Mouse (Mus musculus): ENCODE measurements around the gene Tubgcp4. TPM values are rescaled to one million over a fixed set of nuclear protein-coding genes. Genes with fewer than 3 reads are reported as not detected.
"Not testable (repeated sequence)": the region's sequence is repeated elsewhere in the genome, so short reads cannot be mapped to it uniquely, and the experiment has no call there.

The Tubgcp4 gene
- total RNA-seq (2021), result 10 to 100 TPM; 29.2 to 31.9 TPM
- long read RNA-seq, full-length matches to known transcripts, result 4 of 9 reads
- long read RNA-seq, partial matches to known transcripts, result 1 of 9 reads
- long read RNA-seq, other reads (novel, unspliced or antisense), result 4 of 9 reads

DNA sequence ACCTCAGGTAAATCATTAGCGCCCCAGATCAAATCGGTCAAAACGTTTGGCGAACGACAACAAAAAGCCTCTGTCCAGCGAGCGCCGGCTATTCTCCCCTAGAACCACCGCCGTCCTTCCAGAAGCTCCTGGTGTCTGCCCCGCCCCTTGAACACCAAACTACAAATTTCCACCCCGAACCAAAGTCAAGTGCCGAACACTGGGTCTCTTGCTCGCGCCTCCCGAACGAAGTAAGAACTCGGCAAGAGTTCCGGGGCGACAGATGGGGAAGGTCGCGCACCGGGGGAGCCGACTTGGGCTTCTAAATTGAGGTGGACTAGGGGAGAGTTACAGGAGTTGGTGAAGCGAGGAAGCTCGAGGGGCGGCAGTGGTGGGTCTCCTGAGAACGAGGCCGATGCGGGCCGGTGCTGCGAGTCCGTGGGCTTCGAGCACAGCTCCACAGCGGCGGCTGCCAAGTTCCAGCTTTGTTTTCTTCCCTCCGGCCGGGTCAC is at the start of gene Tubgcp4:
TSS of gene Tubgcp4 (plus strand) at position 174 of the 491 bp plus-strand sequence.
- no peak for DNase-seq (ENCODE audit: low spot score in 2 of 2)

DNA sequence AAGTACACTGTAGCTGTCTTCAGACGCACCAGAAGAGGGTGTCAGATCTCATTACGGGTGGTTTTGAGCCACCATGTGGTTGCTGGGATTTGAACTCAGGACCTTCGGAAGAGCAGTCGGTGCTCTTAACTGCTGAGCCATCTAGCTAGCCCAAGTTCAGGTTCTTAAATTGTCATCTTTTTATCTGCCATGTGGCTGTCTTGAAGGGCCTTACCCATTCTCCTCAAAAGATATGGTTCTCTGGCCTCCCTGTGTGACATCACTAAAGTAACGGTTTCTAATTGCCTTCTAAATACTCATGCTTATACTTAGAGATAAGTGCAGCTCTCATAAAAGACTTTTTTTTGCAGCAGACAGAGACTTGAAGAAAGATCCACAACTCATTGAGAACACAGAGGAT is 44.2 kb upstream of the Tubgcp4 start:
- not testable (repeated sequence) for DNase-seq (ENCODE audit: low spot score in 2 of 2)

DNA sequence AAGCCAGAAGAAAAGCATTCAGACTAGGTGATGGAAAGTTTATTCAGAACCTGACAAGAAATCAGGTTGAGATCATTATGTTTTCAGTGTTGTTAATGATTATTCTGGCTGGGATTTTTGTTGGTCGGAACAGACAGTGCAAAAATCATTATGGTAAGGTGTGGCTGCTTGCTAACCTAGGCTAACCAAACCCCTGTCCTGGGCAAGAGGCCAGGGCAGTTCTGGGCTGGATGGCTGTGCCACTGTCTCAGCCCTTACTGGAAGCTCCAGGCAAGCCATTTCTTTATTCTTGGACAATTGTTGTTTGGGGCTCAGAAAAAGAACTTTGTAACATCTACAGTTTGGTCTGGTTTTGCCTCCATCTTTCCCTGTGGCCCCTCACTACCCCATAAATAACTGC is 42.9 kb upstream of the Tubgcp4 start:
- no peak for DNase-seq (ENCODE audit: low spot score in 2 of 2)

DNA sequence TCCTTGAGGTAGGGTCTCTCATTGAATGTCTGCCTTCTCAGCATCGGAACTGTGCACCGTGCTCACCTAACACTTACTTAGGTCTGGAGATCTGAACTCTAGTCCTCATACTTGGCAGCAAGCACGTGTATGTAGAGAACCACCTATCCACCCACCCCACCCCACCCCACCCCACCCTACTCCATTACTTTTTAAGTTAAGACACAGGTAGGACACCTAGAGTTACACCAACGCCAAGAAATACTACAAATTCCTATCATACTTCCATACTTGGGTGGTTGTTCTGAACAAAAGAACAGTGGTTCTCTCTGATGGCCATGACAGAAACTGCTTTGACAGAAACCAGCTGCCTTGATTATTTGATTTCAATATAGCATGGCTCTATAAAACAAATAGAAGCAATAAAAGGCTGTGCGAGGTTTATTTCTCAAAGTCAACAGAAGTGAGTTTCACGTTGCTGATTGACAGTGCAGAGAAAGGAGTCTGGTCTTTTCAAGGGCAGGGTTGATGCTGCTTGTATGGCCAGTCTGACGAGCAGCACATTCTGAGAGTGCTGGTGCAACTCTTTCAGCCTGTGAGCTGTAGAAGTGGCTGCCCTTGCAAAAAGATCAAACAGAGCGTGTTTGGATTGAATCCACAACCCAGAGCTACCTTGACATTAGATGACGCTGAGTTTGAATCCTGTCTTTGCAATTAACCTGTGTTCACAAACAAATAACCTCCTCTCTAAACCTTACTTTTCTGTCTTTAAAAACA is 41.4 kb upstream of the Tubgcp4 start:
- DNase-seq (ENCODE audit: low spot score in 2 of 2), result no peak

DNA sequence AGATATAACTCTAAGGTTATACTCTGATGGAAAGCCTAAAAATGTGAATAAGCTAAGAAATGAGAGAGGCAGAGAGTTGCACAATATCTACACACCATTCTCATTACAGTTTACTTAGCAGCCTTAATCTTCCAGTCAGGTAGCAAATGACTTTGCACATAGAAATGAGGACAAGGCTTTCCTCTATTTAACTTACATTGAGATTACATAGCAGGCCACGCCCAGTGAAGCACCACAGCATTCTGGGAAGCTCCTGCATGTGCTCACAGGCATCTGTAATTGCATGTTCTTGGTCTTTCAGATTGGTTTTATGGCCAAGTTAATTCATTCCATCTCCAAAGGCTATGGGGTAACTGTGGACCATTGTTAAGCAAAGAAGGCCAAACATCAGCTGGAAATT is 37.6 kb upstream of the Tubgcp4 start:
- DNase-seq (ENCODE audit: low spot score in 2 of 2), result no peak

DNA sequence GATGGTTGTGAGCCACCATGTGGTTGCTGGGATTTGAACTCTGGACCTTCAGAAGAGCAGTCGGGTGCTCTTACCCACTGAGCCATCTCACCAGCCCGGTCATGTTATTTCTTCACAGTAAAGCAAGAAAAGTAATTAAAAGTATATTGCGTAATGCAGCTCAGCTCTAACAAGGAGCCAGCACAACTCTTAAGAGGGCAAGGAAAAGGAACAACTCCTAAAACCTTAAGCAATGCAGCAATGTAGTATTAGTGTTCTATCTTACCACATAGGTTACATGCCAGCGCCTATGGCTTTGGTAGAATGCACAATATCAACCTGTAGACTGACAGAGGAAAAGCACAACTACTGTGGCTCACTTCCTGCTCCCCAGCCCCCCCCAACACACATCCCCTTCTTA is 33.1 kb upstream of the Tubgcp4 start:
- DNase-seq (ENCODE audit: low spot score in 2 of 2), result no peak

DNA sequence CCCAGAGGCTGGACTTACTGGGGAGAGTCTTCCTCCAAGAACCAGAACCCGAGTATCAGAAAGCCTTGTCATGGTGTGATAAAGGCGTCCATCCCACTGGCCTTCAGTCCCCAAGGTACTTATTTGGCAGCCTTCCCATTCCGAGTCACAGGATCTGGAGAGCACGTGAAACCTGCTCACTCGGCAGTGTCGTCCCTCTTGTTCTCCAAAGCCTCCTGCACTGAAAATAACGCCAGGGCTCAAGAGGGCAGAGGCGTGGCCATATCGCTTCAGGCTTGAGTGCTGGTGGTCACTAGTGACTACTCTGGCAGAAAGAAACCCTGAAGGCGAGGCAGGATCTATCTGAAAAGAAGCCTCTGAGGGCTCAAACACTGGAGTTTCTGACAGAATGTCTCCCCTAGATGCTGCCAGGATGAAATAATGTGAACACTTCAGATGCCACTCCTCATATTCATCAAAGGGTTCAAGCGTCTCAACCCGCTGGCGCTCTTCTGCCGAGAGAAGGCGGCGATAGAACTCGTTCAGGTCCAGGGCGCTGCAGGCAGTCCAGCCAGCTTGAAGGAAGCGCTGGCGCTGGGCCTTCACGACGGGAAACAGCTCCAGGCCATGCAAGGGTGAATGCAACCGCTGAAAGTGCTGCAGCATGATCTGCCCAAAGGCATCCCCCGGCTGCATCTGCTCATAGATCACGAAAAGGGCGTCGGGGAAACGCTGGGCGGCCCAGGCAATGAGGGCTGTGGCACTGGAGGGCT is 31.0 kb upstream of the Tubgcp4 start:
- peak; percentile 10 to 20 for DNase-seq (ENCODE audit: low spot score in 2 of 2)

DNA sequence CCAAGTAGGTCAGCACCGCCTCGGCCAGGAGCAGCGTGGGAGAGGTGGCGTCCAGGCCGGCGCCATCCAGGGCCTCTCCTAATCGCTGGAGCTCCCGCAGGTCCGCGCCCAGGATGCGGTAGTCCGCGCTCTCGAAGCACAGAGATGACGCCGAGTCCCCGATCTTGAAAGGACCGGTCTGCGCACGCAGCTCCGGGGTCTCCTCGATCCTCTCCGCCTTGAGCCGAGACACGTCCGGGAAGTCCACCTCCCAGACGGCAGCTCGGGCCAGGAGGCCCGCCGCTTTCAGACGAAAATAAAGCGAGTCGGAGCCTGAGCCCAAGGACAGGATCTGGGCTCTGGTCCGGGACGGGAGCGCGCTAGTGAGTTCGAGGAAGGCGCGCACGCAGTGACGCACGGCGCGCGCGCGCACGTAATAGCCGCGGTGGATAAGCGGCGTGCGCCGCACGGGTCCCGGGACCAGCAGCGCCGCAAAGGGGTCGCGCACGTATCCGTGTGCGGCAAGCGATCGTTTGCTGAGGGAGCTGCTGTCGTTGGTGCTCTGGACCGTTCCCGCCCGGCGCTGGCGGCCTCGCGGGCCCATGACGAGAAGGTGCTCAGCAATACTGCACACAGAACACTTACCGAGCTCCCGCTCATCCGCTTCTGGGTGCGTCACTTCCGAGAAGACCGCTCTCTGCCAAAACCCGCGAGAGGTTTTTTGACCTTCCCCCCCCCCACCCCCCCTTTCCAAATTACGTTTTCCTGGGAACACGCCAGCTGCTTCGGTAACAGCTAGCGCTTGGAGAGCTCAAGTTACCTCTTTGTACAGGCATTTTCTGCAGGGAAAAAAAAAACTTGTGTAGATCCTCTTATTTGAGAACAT is 30.2 kb upstream of the Tubgcp4 start, which contains the start of the genes Adal and Lcmt2:
TSS of gene Adal (plus strand) at position 411 of the 865 bp plus-strand sequence.
TSS of gene Lcmt2 (minus strand) at position 636 of the 865 bp plus-strand sequence.
- DNase-seq (ENCODE audit: low spot score in 2 of 2), result peak; percentile 90 to 94

DNA sequence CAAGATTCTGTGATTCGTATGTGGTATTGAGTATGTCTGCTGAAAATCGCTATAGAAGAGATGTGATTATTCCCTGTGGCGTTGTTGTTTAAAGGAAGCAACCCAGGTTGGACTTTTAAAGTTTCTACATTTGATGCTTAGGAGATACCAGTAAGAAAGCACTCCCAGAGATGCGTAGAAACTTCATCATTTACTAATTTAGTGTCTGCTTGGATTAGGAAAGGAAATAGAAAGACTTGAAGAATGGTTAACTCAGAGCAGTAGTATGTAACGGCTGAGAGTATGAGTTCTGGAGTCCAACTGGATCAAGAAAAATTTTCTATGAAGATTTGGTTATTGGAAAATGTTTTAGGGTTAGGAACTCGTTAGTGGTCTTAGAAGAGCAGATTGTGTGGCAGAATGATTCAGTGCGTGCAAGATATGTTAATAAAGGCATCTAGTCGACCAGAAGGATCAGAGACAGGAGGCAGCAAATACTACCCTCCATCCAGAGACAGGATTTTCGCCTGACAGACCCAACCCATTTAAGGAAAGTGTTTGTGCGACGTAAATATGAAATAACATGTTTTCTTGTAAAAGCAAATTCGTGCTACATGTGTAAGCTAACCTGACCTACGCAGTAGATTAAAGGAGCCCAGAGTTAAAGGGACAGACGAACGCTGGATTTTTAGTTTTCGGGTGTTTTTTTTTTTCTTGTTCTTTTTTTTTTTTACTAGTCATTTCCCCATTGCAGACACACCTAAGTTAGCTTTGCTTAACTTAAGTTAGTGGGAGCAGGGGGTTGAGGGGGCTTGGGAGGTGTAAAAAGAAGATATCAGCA is 29.0 kb upstream of the Tubgcp4 start:
- DNase-seq (ENCODE audit: low spot score in 2 of 2), result no peak

DNA sequence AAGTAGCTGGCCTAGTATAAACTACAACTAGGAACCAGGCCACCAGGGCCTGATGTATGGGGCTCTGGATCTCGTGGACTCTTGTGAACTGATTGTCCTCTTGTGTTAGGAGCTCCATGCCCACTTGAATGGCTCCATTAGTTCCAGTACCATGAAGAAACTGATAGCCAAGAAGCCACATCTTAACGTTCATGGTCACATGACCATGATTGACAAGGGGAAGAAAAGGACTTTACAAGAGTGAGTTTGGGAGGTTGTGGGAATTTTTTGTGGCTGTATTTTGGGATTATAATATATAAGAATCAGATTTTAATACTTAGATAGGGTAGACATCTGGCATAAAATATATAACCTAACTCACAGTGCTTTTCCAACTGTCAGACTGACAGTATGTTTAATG is 28.0 kb upstream of the Tubgcp4 start:
- no peak for DNase-seq (ENCODE audit: low spot score in 2 of 2)

DNA sequence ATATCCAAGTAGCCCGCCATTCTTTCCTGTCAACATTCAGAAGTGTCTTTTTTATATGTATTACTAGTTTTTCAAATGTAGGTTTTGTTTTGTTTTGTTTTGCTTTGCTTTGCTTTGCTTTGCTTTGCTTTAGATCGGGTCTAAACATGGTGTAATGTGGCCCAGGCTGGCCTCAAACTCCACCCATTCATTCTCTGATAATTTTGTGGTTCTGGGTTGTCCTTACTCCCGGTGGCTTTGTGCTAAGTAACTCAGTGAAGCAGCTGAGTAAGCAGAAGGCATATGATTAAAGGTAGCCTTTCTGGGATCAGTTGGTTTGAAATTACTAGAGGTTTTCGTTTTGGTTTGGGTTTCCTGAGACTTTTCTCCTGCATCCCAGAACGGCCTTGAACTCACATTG is 20.8 kb upstream of the Tubgcp4 start:
- no peak for DNase-seq (ENCODE audit: low spot score in 2 of 2)

DNA sequence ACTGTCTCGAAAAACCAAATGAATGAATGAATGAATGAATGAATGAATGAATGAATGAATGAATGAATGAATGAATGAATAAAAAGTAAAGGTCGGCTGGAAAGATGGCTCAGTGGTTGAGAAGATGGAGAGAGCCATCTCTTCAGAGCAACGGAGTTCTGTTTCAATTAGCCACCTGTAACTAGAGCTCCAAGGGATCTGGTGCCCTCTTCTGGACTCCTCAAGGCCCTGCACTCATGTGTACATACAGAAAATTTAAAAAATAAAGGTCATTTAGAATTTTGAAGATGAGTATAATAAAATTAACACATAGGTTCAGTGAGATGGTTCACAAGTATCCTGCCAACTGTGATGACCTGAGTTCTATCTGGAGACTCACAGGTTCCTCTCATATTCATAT is 17.4 kb upstream of the Tubgcp4 start:
- DNase-seq (ENCODE audit: low spot score in 2 of 2), result no peak

DNA sequence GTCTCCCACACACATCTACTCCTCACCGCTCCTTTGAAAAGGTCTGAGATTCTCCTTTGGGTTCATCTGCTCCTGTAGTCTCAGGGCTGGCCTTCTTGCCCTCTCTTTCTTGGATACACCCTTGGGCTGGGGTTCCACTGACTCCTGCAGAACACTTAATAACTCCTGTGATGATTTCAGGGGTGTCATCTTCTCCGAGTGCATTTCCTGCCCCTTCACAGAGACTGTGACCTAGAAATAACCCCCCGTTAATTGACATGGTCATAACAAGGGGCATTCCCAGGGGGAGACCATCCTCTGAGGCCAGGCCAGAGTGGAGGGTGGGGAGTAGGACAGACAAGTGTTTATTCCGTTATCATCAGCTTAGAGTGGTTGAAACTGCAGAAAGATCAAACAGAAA is 1.3 kb upstream of the Tubgcp4 start:
- DNase-seq (ENCODE audit: low spot score in 2 of 2), result no peak

DNA sequence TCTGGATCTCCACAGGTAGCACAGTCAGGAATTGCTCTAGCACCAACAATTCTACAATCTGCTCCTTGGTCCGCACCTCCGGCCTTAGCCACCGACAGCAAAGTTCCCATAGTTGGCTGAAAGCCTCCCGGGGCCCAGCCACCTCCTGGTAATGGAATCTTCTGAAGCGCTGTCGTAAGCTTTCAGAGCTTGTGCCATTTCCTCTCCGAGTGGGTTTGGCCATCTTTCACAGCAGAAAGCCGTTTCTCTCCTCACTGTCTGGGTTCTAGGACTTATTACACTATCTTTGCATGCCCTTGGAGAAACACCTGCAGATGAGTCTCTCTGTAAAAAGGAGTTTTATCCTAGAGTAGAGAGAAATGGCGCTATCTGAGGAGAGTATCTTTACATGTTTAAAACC is 552 bp upstream of the Tubgcp4 start:
- DNase-seq (ENCODE audit: low spot score in 2 of 2), result peak; percentile 9 to 29

DNA sequence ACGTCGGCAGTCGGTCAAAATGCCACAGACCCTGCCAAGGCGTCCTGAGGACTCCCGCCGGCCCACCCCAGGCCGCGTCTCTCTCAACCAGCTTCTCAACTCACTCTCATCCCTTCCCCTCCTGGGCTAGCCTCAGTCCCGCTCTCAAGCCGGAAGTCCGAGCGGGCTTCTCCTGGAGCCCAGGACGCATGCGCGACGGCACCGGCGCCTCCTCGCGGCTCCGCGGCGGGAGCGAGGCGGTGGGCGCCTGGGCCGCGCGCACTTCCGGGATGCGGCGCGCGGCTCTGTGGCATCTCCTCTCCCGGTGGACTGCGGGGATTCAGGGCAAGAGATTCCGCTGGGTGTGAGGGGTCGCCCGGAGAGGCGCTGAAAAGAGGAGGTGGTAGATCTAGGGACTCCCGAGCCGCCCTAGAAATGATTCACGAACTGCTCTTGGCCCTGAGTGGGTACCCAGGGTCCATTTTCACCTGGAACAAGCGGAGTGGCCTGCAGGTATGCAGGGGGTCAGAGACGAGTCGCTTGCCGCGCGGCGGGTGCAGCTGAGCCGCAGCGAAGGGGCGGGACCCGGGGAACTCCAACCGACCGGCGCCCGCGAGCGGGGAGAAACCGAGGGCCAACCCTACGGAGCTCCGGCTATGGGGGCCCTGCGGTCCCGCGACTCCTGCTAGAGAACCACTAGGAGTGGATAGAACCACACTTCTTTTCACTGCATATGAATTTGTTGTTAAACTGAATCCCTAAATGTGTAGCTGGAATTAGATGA is 707 bp downstream of the Tubgcp4 start, which contains the start of gene Zscan29:
TSS of gene Zscan29 (minus strand) at position 146 of the 763 bp plus-strand sequence.
- DNase-seq (ENCODE audit: low spot score in 2 of 2), result peak; percentile 82 to 90

DNA sequence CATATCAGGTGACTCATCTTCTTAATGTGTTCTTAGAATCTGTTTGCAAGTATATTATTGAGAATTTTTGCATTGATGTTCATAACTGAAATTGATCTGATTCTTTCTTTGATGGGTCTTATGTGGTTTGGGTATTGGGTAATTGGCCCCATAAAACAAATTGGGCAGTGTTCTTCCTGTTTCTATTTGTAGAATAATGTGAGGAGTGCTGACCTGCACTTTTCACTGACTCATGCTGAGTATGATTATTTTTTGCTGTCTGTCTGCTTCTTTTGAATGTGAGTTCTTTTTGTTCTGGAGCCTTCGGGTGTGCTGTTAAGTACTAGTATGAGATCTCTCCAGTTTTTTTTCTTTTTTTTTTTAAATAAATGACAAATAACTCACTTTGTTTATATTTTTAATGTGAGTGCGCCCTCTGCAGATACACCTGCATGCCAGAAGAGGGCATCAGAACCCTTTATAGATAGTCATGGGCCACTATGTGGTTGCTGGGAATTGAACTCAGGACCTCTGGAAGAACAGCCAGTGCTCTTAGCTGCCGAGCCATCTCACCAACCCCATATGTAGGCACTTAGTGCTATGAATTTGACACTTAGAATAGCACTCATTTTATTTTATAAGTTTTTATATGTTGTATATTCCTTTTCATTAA is 8.5 kb downstream of the Tubgcp4 start:
- no peak for DNase-seq (ENCODE audit: low spot score in 2 of 2)

DNA sequence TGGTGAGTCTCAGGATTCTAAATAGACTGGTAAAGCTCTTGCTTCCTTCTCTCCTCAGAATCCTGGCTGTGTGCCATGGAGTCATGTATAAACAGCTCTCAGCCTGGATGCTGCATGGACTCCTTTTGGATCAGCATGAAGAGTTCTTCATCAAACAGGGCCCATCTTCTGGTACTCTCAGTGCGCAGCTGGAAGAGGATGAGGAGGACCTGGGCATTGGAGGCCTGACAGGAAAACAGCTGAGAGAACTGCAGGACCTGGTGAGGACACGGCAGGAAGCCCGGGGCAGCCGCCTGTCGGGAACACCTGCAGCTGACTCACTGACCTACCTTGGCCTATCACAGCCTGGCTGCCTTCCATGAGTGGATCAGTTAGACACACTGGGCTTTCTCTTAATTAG is 13.0 kb downstream of the Tubgcp4 start:
- DNase-seq (ENCODE audit: low spot score in 2 of 2), result no peak

DNA sequence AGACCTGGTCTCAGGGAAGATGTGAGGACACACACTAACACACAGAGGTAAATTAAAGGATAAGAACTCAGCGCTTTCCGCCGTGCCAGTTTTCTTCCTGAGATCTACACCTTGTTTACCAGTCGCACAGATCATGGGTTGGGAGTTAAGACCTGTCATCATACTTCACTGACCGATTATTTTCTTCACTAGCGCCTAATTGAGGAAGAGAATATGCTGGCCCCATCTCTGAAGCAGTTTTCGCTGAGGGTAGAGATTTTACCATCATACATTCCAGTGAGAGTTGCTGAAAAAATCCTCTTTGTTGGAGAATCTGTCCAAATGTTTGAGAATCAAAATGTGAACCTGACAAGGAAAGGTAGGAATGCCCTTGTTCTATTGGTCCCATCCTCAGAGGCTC is 13.7 kb downstream of the Tubgcp4 start:
- DNase-seq (ENCODE audit: low spot score in 2 of 2), result no peak

DNA sequence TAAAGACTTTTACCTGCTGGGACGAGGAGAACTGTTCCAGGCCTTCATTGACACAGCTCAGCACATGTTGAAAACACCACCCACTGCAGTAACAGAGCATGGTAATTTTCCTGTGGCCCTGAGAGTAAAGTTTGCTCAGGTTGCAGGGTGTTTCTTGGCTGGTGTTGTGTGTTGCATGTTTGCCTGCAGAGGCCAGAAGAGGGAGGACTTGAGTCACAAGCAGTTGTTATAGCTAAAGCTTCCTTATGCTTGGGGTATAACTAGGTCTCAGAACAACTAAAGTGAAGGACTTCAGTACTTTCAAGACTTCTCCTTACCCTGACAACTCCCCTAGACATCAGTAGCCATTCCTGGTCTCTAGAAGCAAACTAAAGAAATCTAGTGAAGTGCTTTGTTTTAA is 18.1 kb downstream of the Tubgcp4 start:
- no peak for DNase-seq (ENCODE audit: low spot score in 2 of 2)

Data from layer of hippocampus, postnatal 10 days (tissue).